Mouse (Mus musculus): ENCODE results near the gene Fmnl3.

- TF ChIP-seq CTCF (conservative IDR thresholded peaks at IDR 0.05; ENCODE audit: insufficient read depth, insufficient read length, low read depth, low read length) (no peak), POLR2A (IDR thresholded peaks at IDR 0.05; ENCODE audit: low read depth, low read length) (no peak)
Measured at GRCm38 (mm10) chr15:99309549-99309948, 60.7 kb downstream of the Fmnl3 start.
